Mouse (Mus musculus) brain, embryonic 14.5 days (tissue): ENCODE results near the gene Ipcef1.

Source experiments
- CTCF ChIP-seq: fragments of 200-500 bp; IDR thresholded peaks from 2 replicates; pipeline ENCODE4 v1.5.1; 2012; ENCODE audit warnings: inconsistent platforms, mild to moderate bottlenecking, moderate library complexity, borderline replicate concordance; ENCODE audit not compliant: insufficient read depth, insufficient read length; ENCODE audit errors: extremely low read depth
- POLR2A ChIP-seq: fragments of 200-500 bp; IDR thresholded peaks from 2 replicates; pipeline ENCODE4 v1.6.1; 2012; ENCODE audit warnings: mild to moderate bottlenecking, inconsistent platforms, borderline replicate concordance; ENCODE audit not compliant: poor library complexity, insufficient read depth, insufficient read length, severe bottlenecking; ENCODE audit errors: extremely low read depth

DNA sequence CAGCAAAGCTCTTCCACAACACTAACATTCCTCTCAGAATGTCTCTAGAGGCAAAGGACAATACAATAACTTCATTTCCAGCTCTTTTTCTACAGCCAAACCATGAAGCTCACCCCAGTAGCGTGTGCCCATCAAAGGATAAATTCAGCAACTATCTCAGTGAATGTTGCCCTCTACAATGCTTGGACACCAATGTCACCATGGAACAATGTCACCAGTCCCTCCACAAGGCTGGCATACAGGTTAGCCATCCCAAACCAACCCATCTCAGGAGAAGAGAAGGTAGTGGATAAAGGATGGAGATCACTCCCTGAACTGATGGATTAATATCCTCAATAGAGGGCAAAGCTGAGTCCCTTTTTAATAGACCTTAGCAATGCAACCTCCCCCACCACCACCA is 73.5 kb downstream of the Ipcef1 start:
- TF ChIP-seq CTCF (no peak), POLR2A (no peak)
